Mouse (Mus musculus): ENCODE results near the gene D17H6S53E.

DNA sequence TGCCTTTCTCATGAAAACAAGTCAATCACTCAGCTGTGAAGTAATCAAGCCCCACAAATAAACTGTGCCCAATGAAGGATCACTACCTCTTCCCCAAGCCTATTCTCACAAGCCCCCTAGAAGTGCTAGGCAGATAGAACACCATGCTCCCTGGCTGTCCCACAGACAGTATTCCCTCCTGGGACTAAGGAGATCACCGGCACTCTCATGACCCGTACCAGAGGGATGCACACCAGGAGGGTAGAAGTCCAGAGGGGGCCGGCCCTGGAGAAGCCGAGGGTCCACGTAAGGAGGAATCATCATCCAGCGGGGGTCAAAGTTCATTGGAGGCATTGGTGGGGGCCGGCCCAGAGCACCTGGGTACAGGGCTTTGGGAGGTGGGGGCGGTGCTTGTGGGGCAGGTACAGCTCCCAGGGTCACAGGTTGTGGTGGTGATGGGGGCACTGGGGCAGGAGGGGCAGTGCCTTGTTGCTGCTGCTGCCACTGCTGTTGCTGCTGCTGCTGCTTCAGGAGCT lies 31.5 kb downstream of the D17H6S53E start:
- TF ChIP-seq TAL1 (conservative IDR thresholded peaks at IDR 0.05; ENCODE audit: low read depth, low read length) (no peak), CTCF (IDR thresholded peaks at IDR 0.05; ENCODE audit: low read depth, low read length) (no peak), POLR2AphosphoS5 (IDR thresholded peaks at IDR 0.05; ENCODE audit: insufficient replicate concordance, low read depth, low read length) (no peak), GATA1 (IDR thresholded peaks at IDR 0.05; ENCODE audit: borderline replicate concordance, low read length) (no peak)
